Mouse (Mus musculus) stomach, postnatal 0 days (tissue): ENCODE data around the gene Ssh3.

Source experiments
- CTCF ChIP-seq: IDR thresholded peaks from 2 replicates; pipeline ENCODE4 v1.5.1; 2016; ENCODE audit warnings: antibody characterized with exemption, low read depth, mild to moderate bottlenecking, moderate library complexity
- EP300 ChIP-seq: optimal IDR thresholded peaks from 2 replicates; pipeline ENCODE3; 2016; ENCODE audit warnings: antibody characterized with exemption

- TF ChIP-seq CTCF (no peak), EP300 (no peak)
Observed at GRCm38 (mm10) chr19:4299126-4299525, 30.1 kb upstream of the Ssh3 start.
